Mouse (Mus musculus) spleen, postnatal 4 days (tissue): ENCODE measurements at regions not wholly inside any gene's neighbourhood (a gene's known extent, or its start where the extent isn't known, plus 50 kb on each side); places are given as distances from the start of the nearest gene placed in this dataset.

Source experiments
- DNase-seq, 2 experiments: peaks; one replicate each; pipeline ENCODE4 v3.0.0; 2022; ENCODE audit warnings: low spot score in 2 of 2

DNA sequence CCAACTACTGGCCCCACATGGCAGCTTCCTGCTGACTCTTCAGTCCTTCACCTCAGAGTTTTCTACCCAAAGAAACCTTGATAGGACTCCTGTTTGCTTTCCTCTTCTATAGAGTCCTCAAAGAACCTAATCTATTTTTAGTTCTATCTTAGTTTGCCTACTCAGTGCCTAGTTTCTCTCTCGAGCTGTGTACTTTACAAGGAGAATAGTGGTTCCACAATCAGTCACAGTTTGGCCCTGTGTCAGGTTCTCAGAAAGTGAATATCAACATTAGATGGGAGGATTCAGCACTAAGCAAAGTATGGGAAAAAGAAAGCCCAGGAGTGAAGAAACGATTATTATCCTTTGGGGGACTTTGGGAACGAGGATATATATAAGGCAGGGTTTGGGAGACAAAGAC, 1372.0 kb upstream of the A1bg start:
- DNase-seq: no peak

GRCm38 (mm10) chr15:62292876-62293275, 1370.1 kb upstream of the A1bg start:
- DNase-seq: no peak

GRCm38 (mm10) chr15:62290687-62291086, 1367.9 kb upstream of the A1bg start:
- DNase-seq: no peak

DNA sequence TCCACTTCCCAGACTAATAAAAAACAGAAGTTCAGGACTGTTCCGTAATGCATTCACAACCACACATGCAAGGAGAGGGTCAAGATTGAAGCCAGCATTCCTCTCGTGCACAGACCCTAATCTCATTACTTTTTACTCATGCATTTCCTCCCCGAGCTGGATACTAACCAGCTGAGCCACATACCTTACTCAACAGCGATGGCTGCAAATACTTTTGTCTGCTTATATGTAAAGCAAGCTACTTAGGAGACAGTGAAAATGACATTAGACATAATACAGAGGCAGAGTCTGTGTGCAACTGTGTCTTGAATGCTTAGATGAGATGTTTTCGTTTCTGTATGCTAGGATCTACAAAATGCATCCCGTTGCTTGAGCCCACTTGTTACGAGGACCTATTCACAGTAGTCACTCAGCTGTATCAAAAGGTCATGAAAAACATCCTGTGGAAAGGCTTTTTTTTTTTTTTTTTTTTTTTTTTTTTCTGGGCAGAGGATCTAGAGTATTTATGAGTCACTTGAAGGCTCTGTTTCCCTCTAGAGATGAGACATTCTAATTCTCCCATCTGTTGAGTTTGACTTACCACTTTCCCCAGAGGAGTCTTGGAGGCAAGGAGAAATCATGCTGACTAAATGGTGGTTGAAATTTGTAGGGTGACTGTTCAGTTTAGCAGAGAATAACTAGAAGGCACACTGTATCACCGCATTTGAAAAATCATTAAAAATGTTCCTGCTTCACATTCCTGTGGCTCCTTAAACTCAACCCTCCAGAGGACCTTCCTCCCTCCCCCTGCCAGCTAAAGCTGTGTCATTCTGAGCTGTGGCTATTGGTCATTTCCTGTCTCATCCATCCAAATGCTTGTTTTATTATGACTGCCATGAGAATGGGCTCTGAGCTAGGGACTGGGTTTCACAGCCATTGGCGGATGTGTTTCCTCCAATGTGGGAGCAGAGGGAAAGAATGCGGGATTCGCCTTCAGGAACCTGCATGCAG, 1364.1 kb upstream of the A1bg start:
- no peak for DNase-seq

DNA sequence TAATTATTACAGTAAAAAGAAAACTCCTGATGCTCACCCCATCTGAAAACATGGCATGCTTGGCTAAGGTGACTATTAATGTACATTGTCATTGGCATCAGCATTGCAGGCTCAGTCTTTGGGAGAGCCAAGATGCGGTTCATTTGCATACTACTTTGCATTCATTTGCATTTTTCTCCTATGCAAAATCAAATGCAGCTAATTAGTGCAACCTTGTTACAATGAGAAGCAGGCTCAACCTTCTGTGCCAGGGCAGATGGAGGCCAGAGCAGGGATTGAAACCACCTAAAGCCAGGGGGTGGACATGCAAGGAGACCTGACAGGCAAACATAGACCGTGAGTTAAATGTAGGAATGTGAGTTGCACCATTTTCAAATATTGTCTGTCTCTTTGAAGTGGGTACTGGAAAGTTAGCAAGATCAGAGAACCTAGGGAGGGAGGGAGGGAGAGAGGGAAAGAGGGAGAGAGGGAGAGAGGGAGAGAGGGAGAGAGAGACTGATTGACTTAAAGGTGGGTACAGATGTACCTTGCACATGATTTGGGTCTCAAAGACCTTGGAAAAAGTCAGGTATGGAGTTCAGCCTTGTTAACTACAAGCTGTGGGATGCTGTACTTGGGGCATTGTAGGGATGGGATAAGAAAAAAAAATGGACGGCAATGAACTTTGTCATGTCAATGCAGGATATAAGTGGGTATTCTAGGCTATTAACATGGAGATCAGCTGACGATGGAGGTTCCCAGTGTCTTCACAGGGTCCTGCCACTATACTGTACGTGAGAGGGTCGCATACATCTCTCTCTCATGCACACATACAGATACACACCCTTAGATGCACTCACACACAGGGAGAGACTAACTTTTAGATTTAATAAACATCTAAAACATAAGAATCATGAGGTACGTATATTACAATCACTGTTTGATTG, 1362.1 kb upstream of the A1bg start:
- DNase-seq: no peak

DNA sequence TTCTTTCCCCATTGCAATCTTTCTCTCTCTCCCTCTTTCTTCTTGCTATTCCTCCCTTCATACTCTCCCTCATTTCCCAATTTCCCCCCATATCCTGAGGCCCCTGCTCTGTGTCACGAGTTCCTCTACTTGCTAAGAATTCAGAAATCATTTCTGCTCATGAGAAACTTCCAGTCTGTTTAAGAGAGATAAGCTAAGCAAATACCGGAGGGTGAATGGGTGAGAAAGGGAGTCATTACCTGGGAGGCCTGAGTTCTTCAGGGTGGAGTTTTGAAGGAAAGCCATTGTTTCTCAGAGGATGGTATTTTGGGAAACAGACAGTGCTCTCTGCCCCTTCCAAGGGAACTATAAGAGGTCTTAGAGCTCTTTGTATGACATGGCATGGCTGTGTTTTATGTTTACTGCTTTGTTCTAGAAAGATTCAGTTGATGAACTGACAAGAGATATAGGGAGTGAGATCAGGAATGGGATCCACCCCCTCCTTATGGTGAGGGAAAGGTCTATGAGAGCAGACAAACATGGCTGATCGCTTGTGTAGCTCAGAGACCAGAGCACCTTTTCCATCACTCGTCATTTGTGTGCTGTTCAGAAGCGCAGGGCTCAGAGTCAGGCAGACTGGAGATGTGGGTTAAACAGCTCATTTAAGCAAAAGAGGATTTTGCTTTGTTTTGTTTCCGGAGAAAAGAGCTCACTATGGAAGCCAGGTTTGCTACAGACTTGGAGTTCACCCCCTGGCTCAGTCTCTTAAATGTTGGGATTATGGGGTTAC, 1361.0 kb upstream of the A1bg start:
- no peak for DNase-seq

- no peak for DNase-seq
These were observed 1359.8 kb upstream of the A1bg start for GRCm38 (mm10) chr15:62282646-62283045.

- DNase-seq: no peak
These were observed 1359.3 kb upstream of the A1bg start for GRCm38 (mm10) chr15:62282116-62282515.

- DNase-seq: no peak
These were observed 1356.7 kb upstream of the A1bg start for GRCm38 (mm10) chr15:62279526-62279925.

DNA sequence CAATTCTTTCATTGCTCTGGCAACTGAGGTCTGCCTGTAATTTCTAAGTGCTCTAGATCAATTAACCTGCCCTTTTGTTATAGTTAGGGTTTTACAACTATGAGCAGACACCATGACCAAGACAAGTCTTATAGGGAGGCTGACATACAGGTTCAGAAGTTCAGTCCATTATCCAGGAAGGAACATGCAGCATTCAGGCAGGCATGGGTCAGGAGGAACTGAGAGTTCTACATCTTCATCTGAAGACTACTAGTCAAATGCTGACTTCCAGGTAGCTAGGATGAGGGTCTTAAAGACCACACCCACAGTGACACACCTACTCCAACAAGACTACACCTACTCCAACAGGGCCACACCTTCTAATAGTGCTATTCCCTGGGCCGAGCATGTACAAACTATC, 1352.0 kb upstream of the A1bg start:
- no peak for DNase-seq

GRCm38 (mm10) chr15:62273855-62274488, 1351.2 kb upstream of the A1bg start:
- no peak for DNase-seq

DNA sequence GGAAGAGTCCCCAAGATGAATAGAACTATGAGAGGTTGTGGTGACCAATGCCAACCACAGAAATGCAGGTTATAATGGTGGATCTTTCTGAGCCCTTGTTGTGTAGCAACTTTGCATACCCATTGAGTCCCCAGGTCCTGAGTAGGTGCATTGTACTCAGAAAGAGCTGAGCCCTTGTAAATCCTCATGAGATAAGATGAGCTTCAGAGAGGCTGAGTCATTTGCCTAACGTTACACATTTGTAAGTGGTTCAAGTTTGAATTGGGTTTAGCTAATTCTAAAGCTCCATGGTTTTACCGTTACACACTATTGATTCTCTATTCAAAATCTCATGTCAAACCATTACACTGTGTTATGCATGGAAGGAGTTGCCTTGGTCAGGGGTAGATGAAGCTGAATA, 1349.9 kb upstream of the A1bg start:
- no peak for DNase-seq

DNA sequence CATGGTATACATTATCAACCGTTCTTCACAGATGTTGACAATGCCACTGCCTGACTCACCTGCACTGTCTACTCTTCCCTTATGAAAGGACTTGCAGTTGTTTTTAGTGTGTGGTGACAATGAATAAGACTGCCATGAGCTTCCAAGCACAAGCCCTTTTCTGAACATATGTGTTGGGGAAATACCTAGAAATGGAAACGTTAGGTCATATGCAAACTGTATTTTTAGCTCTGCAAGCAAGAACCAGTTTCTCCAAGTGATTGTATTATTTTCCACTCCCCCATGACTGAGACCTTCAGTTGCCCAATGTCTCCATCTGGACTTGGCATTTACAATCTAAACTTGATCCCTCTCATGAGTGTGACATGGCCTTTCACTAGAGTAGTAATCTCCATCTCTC, 1348.6 kb upstream of the A1bg start:
- DNase-seq: no peak

DNA sequence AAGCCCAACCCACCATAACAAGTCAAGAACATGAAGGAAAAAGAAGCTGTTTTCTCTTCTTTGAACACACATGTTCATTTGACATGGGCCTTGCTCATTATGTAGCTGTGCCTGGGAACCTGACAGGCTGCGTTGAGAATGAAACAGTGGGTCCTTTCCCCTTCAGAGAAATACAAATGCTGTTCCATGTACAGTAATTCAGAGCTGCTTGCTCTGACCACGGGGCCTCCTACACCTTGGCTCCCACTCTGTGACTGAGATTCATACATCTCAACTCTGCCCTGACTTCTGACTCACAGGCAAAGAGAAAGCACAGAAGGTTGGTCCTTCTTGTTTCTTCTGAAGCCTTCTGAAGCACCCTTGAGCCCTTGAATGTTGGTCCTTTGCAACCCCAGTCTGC, 1345.4 kb upstream of the A1bg start:
- DNase-seq: no peak

DNA sequence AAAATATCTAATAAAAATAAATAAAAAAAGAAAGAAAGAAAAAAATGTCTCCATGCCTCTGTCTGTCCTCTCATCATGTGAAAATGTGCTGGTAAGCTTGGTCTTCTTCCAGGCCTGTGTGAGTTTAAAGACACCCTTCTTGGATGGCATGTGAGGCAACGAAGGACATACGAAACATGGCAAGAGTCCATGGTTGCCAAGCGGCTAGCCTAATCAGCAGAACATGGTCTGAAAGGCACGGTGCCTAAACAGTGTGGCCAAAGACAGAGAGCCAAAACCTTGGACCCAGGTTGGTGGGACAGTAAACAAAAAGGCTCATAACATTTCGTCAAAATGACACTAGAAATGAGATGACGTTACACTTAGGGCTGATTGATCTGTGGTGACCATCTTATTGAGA, 1344.7 kb upstream of the A1bg start:
- DNase-seq: no peak

DNA sequence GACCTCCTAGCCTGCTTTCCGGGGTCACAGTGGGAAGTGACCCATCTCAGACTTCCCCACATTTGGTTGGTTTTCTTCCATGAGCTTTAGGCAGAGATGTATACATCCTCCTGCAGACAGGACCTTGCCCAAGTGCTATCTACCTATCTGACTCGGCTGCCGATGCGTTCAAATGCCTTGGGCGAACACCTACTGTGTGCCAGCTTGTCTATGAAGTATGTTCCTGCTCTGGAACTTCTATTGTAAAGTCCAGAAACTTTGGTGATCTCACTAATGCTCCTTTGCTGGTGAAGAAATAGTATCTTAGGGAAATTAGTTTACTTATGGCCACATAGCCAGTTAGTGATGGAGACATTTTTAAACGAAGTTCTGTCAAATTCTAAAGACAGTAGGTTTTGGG, 1343.2 kb upstream of the A1bg start:
- no peak for DNase-seq

GRCm38 (mm10) chr15:62265484-62265937, 1342.7 kb upstream of the A1bg start:
- DNase-seq: peak in 1 of 2 experiments; percentile 63

- no peak for DNase-seq
These were observed 1342.2 kb upstream of the A1bg start for GRCm38 (mm10) chr15:62264966-62265365.

GRCm38 (mm10) chr15:62264183-62264582, 1341.4 kb upstream of the A1bg start:
- DNase-seq: no peak

DNA sequence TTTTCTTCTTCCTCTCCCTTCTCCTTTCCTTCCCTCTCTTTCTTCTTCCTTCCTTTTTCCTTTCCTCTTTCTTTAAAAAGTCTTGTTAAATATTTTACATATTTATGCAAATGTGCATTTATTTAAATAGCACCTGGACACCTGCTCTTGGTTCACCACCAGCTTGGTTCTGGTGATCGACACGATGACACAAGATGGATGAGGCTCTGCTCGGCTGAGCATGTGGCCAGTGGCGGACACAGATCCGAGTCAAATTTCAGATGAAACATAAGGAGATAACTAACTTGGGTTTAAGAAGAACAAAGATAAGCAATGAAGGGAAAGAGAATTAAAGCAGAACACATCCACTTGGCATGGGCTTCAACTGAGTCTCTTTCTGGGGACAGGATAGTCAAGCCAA, 1339.7 kb upstream of the A1bg start:
- DNase-seq: no peak

DNA sequence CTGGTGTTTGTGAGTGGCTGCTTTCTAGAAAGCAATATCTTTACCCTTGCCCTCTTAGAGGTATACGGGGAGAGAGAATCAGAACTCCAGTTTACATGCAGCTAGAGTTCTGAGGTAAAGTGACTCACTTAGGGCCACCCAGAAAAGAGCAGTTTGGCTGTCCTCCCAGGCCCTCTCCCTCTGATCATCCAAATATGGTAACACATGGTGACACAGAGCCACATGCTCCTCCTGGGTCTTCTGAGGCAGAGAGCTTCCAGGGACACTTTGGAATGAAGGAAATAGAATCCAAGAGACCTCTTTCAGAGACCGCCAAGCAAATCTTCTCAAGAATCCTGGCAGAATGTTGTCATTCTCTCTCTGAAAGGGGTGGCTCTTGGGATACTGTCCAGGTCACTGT, 1338.7 kb upstream of the A1bg start:
- no peak for DNase-seq
